Mouse (Mus musculus) heart, postnatal 10 days (tissue): ENCODE measurements around the gene Abcg8. TPM values are rescaled to one million over a fixed set of nuclear protein-coding genes. Genes with fewer than 3 reads are reported as not detected.

ENCODE experiments used
- total RNA-seq, 2 experiments: library from RNA; stranded (reverse); gene quantifications; 2 replicates each; pipeline ENCODE4 v1.2.3; 2021

Gene Abcg8
- total RNA-seq, 2 experiments from 2014 or later = not detected

Other genes starting within 250 kb of the Abcg8 start
- 10 to 100 TPM in 1 of 2 experiments, 1 to 10 TPM in 1; 8.8 to 11.7 TPM for gene Thada, start 210.1 kb upstream of the Abcg8 start, total RNA-seq
- gene Plekhh2, start 164.4 kb upstream of the Abcg8 start, total RNA-seq = 1 to 10 TPM; 6.3 to 7.0 TPM
- 1 to 10 TPM; 4.3 to 5.0 TPM for gene Dync2li1, start 49.8 kb upstream of the Abcg8 start, total RNA-seq
- not detected for gene Abcg5, start 6.7 kb downstream of the Abcg8 start, total RNA-seq
- gene Lrpprc, start 114.5 kb downstream of the Abcg8 start, total RNA-seq = 100 to 1,000 TPM; 152 to 158 TPM